Mouse (Mus musculus): ENCODE measurements at regions not wholly inside any gene's neighbourhood (a gene's known extent, or its start where the extent isn't known, plus 50 kb on each side); places are given as distances from the start of the nearest gene placed in this dataset.
"Not testable (repeated sequence)": the region's sequence is repeated elsewhere in the genome, so short reads cannot be mapped to it uniquely, and the experiment has no call there.

- DNase-seq (ENCODE audit: low spot score): no peak
Measured at GRCm38 (mm10) chr10:103910098-103910497, 232.7 kb upstream of the Gm21293 start.

GRCm38 (mm10) chr10:103958183-103958582 lies 184.6 kb upstream of the Gm21293 start:
- no peak for DNase-seq (ENCODE audit: low spot score)

- no peak for DNase-seq (ENCODE audit: low spot score)
Measured at GRCm38 (mm10) chr10:103976059-103976458, 166.7 kb upstream of the Gm21293 start.

GRCm38 (mm10) chr10:103984287-103984956 lies 158.4 kb upstream of the Gm21293 start:
- DNase-seq (ENCODE audit: low spot score): no peak

GRCm38 (mm10) chr10:104019540-104019939 lies 123.2 kb upstream of the Gm21293 start:
- DNase-seq (ENCODE audit: low spot score): no peak

- no peak for DNase-seq (ENCODE audit: low spot score)
Measured at GRCm38 (mm10) chr10:104021593-104021992, 121.2 kb upstream of the Gm21293 start.

GRCm38 (mm10) chr10:104028162-104028561 lies 114.6 kb upstream of the Gm21293 start:
- no peak for DNase-seq (ENCODE audit: low spot score)

GRCm38 (mm10) chr10:104032771-104033170 lies 110.0 kb upstream of the Gm21293 start:
- DNase-seq (ENCODE audit: low spot score): peak; percentile 7

- not testable (repeated sequence) for DNase-seq (ENCODE audit: low spot score)
Measured at GRCm38 (mm10) chr10:104041729-104042386, 100.9 kb upstream of the Gm21293 start.

GRCm38 (mm10) chr10:104042387-104042775 lies 100.4 kb upstream of the Gm21293 start:
- DNase-seq (ENCODE audit: low spot score): no peak

- no peak for DNase-seq (ENCODE audit: low spot score)
Measured at GRCm38 (mm10) chr10:104043569-104043968, 99.2 kb upstream of the Gm21293 start.

Measured in embryo, embryonic 10.5 days (tissue).